Mouse (Mus musculus): ENCODE data around the gene Gorasp1. TPM values are rescaled to one million over a fixed set of nuclear protein-coding genes. Genes with fewer than 3 reads are reported as not detected.
A peak's percentile ranks its signal among the peaks of the same experiment; 100 is the strongest.

The Gorasp1 gene
- polyA plus RNA-seq, 1 experiment from 2014 or later: 30.8 TPM

DNA sequence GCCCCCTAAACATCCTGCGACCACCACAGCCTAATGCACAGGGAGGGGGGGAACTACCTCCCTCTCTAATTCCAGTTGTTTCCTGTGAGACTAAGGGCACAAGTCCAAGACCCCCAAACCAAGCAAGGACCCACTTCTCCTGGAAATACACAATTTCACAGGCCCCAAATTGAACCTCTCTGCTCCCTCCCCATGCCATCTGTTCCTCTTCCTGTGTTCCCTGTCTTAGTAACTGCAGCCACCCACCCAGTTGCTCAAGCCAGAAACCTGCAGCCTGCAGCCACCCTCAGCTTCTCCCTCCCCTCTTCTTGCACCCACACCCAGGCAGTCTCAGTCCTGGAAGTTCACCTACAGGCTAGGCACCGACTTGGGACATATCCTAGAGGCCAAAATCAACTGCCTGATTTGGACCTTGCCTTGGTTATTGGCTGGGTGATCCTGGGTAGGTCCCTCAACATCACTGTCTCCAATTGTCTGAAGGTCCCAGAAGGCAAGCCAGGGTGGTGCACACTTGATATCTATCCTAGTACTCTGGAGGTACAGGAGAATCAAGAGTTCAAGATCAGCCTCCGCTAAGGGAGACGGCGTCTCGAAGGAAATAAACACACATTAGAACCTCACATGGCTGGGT, 41.6 kb upstream of the Gorasp1 start:
- 0 out of 2 replicates have a peak overlapping the region, but pooled peaks have one; percentile 0 for H3K27ac ChIP-seq
- H3K4me2 ChIP-seq: no peak overlapping the region
- no peak overlapping the region for H3K4me3 ChIP-seq (replicated peaks)
- no peaks in the 10 kb centered on the region for H3K9me3 ChIP-seq
- H3K36me3 ChIP-seq: peaks cover 11% of the 10 kb centered on the region
- no peak for ATAC-seq (ENCODE audit: insufficient number of reproducible peaks, insufficient read depth, low FRiP score, low TSS enrichment, low read depth)
- peaks cover 5% of the 10 kb centered on the region; the same call in 1 of the 2 replicates for H3K27me3 ChIP-seq
- WGBS: 88% methylated on average over 6 of the region's 6 CpGs
- peaks cover 66% of the 10 kb centered on the region for H3K4me1 ChIP-seq (replicated peaks)
- H3K9ac ChIP-seq (replicated peaks): no peak overlapping the region

DNA sequence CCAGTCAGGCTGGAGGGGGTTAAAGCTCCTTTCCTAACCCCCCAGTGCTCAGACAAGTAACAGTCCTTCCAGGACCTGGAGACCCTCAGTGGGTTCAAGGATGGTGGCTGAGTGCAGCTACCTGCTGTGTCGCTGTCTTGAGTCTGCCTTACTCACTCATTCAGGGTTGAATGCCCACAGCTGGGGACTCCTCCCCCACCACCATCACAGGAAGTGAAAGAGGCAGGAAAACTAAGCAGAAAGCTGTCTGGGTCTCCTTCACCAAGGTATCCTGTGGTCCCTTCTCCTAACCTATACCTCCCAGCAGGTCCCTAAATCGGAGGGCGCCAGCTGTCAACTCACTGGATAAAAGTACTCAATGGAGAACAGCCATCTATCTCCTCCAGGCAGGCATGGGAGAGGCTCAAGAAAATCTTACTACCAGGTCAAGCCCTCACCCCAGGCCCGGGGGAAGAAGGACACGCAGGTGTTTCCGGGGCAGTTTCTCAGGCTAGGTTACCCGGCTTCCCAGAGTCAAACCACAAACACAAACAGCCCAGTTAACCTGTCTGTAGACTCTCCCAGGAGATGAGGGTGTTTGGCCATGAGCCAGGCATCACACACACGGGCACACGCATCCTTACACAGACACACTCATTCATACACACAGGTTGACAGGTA, 40.9 kb upstream of the Gorasp1 start:
- no peak for ATAC-seq (ENCODE audit: insufficient number of reproducible peaks, insufficient read depth, low FRiP score, low TSS enrichment, low read depth)

DNA sequence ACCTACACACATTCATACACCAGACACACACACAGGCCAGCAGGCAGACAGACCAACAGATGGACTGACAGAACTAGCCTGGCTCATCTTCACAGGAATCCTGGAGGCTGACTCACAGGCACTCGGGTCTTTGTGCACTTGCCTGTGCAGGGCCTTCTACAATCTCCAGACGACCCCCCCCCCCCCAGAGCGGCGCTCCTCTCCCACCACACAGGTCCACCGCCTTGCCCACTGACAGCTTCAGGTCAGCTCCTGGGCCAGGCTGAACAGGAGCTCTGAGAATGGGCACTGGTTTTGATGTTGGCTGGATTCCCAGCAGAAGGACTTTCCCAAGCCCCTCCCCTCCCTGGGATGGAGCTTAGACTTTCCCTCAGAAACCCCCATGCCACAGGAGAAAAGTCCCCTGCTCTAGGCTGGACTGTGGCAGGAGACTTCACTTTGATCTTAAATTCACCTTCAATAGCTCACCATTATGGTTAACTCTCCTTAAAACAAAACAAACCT, 40.2 kb upstream of the Gorasp1 start:
- peaks cover 60% of the 10 kb centered on the region for H3K4me1 ChIP-seq (replicated peaks)
- H3K4me3 ChIP-seq (replicated peaks): no peak overlapping the region
- no peak for ATAC-seq (ENCODE audit: insufficient number of reproducible peaks, insufficient read depth, low FRiP score, low TSS enrichment, low read depth)
- 0 out of 2 replicates have a peak overlapping the region, but pooled peaks have one; percentile 8 for H3K9ac ChIP-seq (replicated peaks)
- WGBS: 66% methylated on average over 4 of the region's 5 CpGs
- H3K36me3 ChIP-seq: peaks cover 25% of the 10 kb centered on the region
- no peak overlapping the region for H3K4me2 ChIP-seq
- no peaks in the 10 kb centered on the region for H3K27me3 ChIP-seq
- peak overlapping the region; percentile 62; the same call in 1 of the 2 replicates for H3K27ac ChIP-seq
- H3K9me3 ChIP-seq: no peaks in the 10 kb centered on the region

More for the DNA sequence above, 40.9 kb upstream of the Gorasp1 start:
- Histone ChIP-seq H3K27me3 (peaks cover 5% of the 10 kb centered on the region; the same call in 1 of the 2 replicates), H3K36me3 (peaks cover 18% of the 10 kb centered on the region), H3K4me1 (replicated peaks) (peaks cover 66% of the 10 kb centered on the region), H3K27ac (peak overlapping the region; percentile 62; the same call in 1 of the 2 replicates), H3K9me3 (no peaks in the 10 kb centered on the region), H3K9ac (replicated peaks) (no peak overlapping the region), H3K4me3 (replicated peaks) (no peak overlapping the region), H3K4me2 (no peak overlapping the region; the same call in 1 of the 2 replicates)
- 53% methylated on average over 9 of the region's 9 CpGs for WGBS

DNA sequence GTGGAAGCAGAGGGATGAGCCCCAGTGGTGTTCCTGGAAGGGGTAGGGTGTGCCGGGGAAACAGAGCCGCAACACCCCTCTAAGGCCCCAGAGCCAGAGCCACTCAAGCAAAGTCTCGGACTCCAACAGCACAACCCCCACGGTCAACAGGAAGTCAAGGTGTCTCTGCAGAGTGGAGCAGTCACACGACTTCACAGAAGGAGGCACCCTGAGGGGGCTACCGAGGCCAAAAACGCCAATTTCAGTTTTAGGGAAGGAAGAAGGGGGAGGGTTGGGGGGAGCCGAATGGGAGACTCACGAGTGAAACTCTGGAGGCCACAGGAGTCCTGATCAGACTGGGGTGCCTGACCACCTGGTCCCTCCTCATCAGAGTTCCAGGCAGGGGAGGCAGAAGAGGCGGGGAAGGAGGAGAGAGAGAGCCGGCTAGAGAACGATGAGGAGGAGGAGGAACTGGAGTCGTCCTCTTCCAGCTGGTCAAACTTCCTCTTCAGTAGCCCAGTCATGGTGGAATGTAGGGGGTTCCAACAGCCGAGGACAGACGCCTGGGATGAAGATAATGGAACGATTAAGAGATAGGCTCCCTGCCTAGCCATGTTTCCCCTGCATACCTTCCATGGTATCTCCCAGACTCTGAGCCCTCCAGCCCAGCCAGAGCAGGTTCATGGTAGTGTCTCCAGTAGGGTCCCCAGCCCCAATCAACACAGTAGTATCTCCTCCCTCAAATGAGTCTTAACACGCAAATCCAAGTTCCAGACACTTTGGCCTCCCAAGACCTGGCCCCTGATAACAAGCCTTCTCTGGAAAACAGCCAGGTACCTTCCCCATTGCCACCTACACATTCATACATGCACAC, 39.6 kb upstream of the Gorasp1 start:
- Histone ChIP-seq H3K27ac (0 out of 2 replicates have a peak overlapping the region, but pooled peaks have one; percentile 41), H3K9me3 (no peaks in the 10 kb centered on the region), H3K27me3 (no peaks in the 10 kb centered on the region), H3K4me2 (peak overlapping the region; percentile 15; the same call in 1 of the 2 replicates), H3K36me3 (peaks cover 31% of the 10 kb centered on the region), H3K4me3 (replicated peaks) (no peak overlapping the region), H3K9ac (replicated peaks) (0 out of 2 replicates have a peak overlapping the region, but pooled peaks have one; percentile 8), H3K4me1 (replicated peaks) (peaks cover 54% of the 10 kb centered on the region)
- WGBS: 37% methylated on average over 17 of the region's 17 CpGs
- ATAC-seq (ENCODE audit: insufficient number of reproducible peaks, insufficient read depth, low FRiP score, low TSS enrichment, low read depth): no peak

DNA sequence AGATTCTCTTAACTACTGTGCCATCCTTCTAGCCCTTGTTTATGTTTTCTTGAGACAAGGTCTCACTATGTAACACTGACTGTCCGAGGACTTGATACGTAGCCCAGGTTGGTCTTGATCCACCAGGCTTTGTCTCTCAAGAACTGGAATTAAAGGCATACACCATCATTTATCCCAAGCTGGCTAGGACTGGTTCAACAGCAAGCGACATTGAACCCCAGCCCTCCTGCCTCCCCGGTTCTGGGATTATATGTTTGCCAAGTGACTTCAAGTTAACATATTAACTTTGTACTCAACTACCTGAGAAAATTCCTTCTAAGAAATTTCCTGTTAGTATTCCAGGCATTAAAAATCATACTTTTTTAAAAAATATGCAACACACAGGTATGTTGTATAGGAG, 37.9 kb upstream of the Gorasp1 start:
- H3K4me2 ChIP-seq: no peak overlapping the region
- no peak for ATAC-seq (ENCODE audit: insufficient number of reproducible peaks, insufficient read depth, low FRiP score, low TSS enrichment, low read depth)
- H3K9me3 ChIP-seq: no peaks in the 10 kb centered on the region
- H3K4me3 ChIP-seq (replicated peaks): no peak overlapping the region
- 92% methylated on average over 4 of the region's 4 CpGs for WGBS
- peaks cover 44% of the 10 kb centered on the region for H3K4me1 ChIP-seq (replicated peaks)
- H3K27me3 ChIP-seq: no peaks in the 10 kb centered on the region
- H3K36me3 ChIP-seq: peaks cover 41% of the 10 kb centered on the region
- no peak overlapping the region for H3K27ac ChIP-seq
- no peak overlapping the region for H3K9ac ChIP-seq (replicated peaks)

DNA sequence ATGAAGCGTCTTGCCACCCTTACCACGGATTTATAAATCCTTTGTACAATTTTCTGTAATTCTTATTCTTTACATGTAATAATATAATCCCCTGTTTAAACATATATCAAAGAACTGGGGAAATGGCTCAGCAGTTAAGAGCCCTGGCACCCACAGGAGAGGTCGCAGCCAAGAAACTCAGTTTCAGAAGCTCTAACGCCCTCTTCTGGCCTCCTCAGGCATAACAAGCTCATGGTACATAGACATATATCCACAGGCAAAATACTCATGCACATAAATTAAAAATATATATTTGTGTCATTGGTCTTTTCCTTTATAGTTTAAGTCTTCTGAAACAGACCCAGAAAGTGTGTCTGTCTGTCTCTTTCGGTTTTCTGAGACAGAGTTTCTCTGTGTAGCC, 37.2 kb upstream of the Gorasp1 start:
- Histone ChIP-seq H3K4me1 (replicated peaks) (peaks cover 42% of the 10 kb centered on the region), H3K27me3 (no peaks in the 10 kb centered on the region), H3K9ac (replicated peaks) (no peak overlapping the region), H3K4me3 (replicated peaks) (no peak overlapping the region), H3K27ac (no peak overlapping the region), H3K4me2 (no peak overlapping the region), H3K36me3 (peaks cover 41% of the 10 kb centered on the region), H3K9me3 (no peaks in the 10 kb centered on the region)
- WGBS: 86% methylated on average over 5 of the region's 5 CpGs
- ATAC-seq (ENCODE audit: insufficient number of reproducible peaks, insufficient read depth, low FRiP score, low TSS enrichment, low read depth): no peak

DNA sequence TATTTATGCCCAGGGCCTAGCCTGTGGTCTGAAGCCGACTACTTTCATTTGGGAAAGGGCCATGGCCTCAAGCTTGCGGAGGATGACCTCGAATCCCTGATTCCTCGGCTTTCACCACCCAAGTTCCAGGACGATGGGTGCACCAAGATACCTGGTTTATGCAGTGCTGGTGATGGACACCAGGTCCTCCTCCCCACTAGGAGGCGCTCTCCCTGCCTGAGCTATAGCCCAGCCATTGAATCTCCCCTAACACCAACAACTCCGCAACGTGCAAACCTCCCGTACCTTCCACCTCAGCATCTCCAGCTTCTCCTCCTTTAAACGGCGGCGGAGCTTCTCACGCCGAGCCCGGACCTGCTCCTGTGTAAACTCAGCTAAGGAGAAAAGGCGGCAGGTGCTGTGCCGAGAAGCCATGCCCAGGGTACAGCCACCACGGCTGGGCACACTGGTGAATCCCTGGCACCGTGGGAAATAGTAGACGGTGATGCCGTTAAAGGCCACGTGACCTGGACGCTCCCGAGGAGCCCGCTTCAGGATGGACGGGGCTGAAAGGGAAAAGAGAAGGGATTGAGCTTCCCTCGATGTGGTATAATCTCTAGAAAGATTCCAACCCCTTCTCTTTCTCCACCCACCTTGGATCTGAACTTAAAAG, 36.6 kb upstream of the Gorasp1 start:
- no peak for ATAC-seq (ENCODE audit: insufficient number of reproducible peaks, insufficient read depth, low FRiP score, low TSS enrichment, low read depth)
- 87% methylated on average over 27 of the region's 27 CpGs for WGBS
- peaks cover 38% of the 10 kb centered on the region for H3K4me1 ChIP-seq (replicated peaks)
- H3K27ac ChIP-seq: no peak overlapping the region
- no peak overlapping the region for H3K9ac ChIP-seq (replicated peaks)
- H3K27me3 ChIP-seq: no peaks in the 10 kb centered on the region
- no peak overlapping the region for H3K4me3 ChIP-seq (replicated peaks)
- H3K9me3 ChIP-seq: no peaks in the 10 kb centered on the region
- no peak overlapping the region for H3K4me2 ChIP-seq
- H3K36me3 ChIP-seq: peaks cover 41% of the 10 kb centered on the region

DNA sequence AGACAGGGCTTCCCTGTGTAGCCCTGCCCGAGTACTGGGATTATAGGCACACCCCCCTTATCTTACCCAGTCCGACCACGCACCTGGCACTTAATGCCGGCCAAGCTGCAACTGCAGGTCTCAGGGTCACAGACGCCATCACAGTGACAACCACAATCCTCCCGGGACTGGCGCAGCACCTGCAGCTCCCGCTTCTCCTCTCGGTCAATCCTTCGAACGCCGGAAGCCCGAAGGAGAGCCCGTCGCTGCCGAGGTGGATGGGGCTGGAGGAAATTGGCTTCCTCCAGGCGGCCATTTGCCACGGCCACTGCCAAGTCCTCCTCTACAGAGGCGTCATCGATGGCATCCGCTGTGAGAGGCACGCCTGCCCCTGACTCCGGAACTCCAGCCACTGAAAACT, 35.9 kb upstream of the Gorasp1 start:
- no peak for ATAC-seq (ENCODE audit: insufficient number of reproducible peaks, insufficient read depth, low FRiP score, low TSS enrichment, low read depth)
- H3K36me3 ChIP-seq: peaks cover 41% of the 10 kb centered on the region

DNA sequence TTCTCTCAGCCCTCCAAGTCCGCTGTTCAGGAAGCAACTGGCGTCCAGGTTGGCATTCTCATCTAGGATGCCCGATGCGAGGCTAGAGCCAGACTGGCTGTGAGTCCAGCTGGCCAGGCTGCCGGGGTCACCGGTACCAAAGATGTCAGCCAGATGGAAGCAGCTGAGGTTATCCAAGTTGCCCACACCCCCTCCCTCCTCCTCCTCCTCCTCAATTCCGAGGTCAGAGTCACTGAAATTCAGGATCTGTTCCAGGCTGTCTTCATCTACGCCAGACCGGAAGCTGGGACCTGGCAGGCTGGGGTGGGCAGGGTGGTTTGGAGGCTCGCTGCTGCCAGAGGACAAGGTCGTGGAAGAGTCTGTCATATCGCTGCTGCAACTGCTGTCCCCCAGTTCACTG, 35.2 kb upstream of the Gorasp1 start:
- Histone ChIP-seq H3K9ac (replicated peaks) (no peak overlapping the region), H3K4me3 (replicated peaks) (no peak overlapping the region), H3K9me3 (no peaks in the 10 kb centered on the region), H3K4me1 (replicated peaks) (peaks cover 24% of the 10 kb centered on the region), H3K27me3 (no peaks in the 10 kb centered on the region), H3K27ac (no peak overlapping the region), H3K36me3 (peaks cover 41% of the 10 kb centered on the region), H3K4me2 (no peak overlapping the region)
- no peak for ATAC-seq (ENCODE audit: insufficient number of reproducible peaks, insufficient read depth, low FRiP score, low TSS enrichment, low read depth)
- 91% methylated on average over 12 of the region's 12 CpGs for WGBS

More for the DNA sequence above, 35.9 kb upstream of the Gorasp1 start:
- no peak overlapping the region for H3K9ac ChIP-seq (replicated peaks)
- 91% methylated on average over 23 of the region's 23 CpGs for WGBS
- no peak overlapping the region for H3K27ac ChIP-seq
- no peaks in the 10 kb centered on the region for H3K9me3 ChIP-seq
- H3K27me3 ChIP-seq: no peaks in the 10 kb centered on the region
- H3K4me3 ChIP-seq (replicated peaks): no peak overlapping the region
- H3K4me2 ChIP-seq: no peak overlapping the region
- H3K4me1 ChIP-seq (replicated peaks): peaks cover 31% of the 10 kb centered on the region

DNA sequence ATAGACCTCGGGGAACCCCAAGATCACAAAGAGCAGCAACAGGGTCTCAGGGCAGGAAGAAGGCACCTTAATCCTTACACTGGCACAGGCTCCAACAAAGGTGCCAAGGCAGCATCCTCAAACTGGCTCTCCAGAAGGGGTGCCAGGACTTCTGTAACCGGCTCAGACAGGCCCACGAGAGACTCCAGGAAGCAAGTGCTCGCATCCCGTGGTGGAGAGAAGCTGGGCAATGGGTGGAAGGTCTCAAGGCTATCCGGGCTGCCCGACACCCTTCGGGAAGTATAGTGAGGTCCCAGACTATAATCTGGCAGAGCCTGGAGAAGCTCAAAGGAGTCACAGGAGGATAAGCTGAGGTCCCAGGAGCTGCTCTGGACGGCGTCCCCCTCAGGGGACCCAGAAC, 34.8 kb upstream of the Gorasp1 start:
- no peak overlapping the region for H3K9ac ChIP-seq (replicated peaks)
- H3K27ac ChIP-seq: no peak overlapping the region
- H3K4me2 ChIP-seq: no peak overlapping the region
- 90% methylated on average over 10 of the region's 10 CpGs for WGBS
- H3K36me3 ChIP-seq: peaks cover 41% of the 10 kb centered on the region
- no peaks in the 10 kb centered on the region for H3K9me3 ChIP-seq
- H3K4me3 ChIP-seq (replicated peaks): no peak overlapping the region
- no peaks in the 10 kb centered on the region for H3K27me3 ChIP-seq
- no peak for ATAC-seq (ENCODE audit: insufficient number of reproducible peaks, insufficient read depth, low FRiP score, low TSS enrichment, low read depth)
- H3K4me1 ChIP-seq (replicated peaks): peaks cover 20% of the 10 kb centered on the region

All from limb, embryonic 12.5 days (tissue).